Mouse (Mus musculus) brain, embryonic 14.5 days (tissue): ENCODE data around the gene Efr3b. TPM values are rescaled to one million over a fixed set of nuclear protein-coding genes. Genes with fewer than 3 reads are reported as not detected.
A peak's percentile ranks its signal among the peaks of the same experiment; 100 is the strongest.
"Not testable (repeated sequence)": the region's sequence is repeated elsewhere in the genome, so short reads cannot be mapped to it uniquely, and the experiment has no call there.

Source experiments
- DNase-seq: peaks from one replicate; pipeline ENCODE4 v3.0.0-alpha.2; 2011; ENCODE audit warnings: low read depth
- CTCF ChIP-seq: fragments of 200-500 bp; IDR thresholded peaks from 2 replicates; pipeline ENCODE4 v1.5.1; 2012; ENCODE audit warnings: inconsistent platforms, mild to moderate bottlenecking, moderate library complexity, borderline replicate concordance; ENCODE audit not compliant: insufficient read depth, insufficient read length; ENCODE audit errors: extremely low read depth
- POLR2A ChIP-seq: fragments of 200-500 bp; IDR thresholded peaks from 2 replicates; pipeline ENCODE4 v1.6.1; 2012; ENCODE audit warnings: mild to moderate bottlenecking, inconsistent platforms, borderline replicate concordance; ENCODE audit not compliant: poor library complexity, insufficient read depth, insufficient read length, severe bottlenecking; ENCODE audit errors: extremely low read depth
- polyA plus RNA-seq: library from polyadenylated mRNA; depleted of rRNA; stranded (reverse); fragments of >200 nt; gene quantifications from 2 replicates; pipeline ENCODE4 v1.2.3, GENCODE M21; 2012

Efr3b gene
- polyA plus RNA-seq, 1 experiment, result 65.6 TPM

DNA sequence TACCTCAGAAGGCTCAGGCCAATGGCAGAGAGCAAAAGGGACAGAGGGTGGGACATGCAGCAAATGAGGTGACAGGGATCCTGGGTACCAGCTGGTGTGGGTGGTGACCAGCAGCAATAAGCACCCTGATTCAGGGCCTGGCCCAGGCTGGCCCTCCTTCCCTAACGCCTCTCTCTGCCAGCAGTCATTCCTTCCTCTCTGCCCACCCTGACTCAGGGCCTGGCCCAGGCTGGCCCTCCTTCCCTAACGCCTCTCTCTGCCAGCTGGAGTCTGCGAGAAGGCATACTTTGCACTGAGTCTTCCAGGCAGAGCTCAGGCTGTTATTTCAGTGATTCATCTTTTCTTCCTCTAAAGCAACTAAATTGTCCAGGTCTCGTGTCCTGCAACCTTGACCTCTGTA is 31.5 kb downstream of the Efr3b start:
- no peak for TF ChIP-seq CTCF
- TF ChIP-seq POLR2A, result no peak
- peak; percentile 31 for DNase-seq

DNA sequence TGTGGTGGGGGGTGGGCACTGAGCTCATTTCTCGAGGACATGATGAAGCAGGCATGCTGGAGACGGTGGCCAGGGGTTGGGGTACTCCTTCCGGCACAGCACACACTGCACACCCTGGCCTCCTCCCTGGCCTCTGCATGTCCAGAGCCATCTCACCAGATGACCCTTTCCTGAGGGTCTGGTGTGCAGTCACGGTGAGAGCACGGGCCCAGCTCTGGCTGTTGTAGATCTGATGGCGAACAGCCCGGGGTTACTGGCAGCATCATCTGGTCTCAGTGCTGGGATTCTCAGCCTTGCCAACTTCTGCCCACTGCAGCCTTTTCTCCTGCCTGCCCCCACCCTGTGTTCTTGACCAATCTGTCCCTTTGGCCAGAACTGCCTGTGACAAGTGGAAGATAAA is 32.6 kb downstream of the Efr3b start:
- no peak for TF ChIP-seq CTCF
- no peak for TF ChIP-seq POLR2A
- no peak for DNase-seq

DNA sequence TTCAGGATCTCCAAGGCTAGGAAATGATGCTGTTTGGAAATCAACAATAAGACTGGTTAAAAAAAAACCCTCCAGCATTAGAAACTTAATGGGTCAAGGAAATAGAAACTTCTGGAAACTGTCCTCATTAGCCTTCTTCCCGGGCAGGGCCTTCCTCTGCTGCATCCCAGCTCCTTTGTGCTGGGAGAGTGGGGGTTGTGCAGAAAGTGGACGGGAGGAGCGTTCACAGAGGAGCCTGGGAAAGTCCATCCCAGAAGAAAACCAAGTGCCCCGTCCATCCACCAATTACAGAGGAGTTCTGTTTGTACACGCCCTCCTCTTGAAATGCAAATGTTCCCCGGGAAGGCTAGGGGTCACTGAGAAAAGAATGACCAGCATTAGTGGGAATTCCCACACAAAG is 34.1 kb downstream of the Efr3b start:
- TF ChIP-seq CTCF (no peak), POLR2A (no peak)
- DNase-seq, result peak; percentile 47

DNA sequence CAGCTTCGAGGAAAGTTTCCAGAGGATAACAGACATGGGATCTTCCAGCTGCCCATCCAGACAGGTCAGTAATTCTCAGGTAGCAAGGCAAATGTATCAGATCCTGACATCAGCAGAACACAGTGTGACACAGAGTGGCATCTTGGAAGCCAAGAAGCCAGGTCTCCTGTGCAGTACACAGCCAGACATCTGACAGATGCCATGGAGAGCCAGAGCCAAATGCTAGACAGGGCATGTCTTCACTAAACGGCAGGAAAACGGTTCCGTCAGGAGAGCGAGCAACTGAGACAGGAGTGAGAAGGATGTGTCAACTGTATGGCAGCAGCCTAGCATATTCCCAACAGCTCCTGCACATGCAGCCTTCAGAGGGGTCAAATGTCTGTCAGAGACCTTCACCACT is 38.3 kb downstream of the Efr3b start:
- TF ChIP-seq POLR2A (no peak), CTCF (no peak)
- DNase-seq, result no peak

DNA sequence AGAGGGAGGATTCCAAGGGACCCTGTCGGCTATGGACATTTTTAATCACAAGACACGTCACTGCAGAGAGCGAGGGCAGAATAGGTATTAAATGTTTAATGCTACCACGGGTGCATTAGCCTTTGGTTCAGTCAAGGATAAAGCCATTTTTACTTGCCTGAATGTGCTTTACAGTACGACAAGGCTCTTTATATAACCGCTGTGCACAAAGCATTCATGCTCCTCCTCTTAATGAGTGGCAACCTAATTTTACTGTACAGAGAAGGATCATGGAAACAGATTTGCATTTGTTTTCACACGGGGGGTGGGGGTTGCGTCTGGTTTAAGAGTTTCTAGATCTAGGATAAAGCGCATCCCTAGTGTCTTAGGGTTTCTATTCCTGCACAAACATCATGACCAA is 42.0 kb downstream of the Efr3b start:
- no peak for DNase-seq
- TF ChIP-seq CTCF (no peak), POLR2A (no peak)

DNA sequence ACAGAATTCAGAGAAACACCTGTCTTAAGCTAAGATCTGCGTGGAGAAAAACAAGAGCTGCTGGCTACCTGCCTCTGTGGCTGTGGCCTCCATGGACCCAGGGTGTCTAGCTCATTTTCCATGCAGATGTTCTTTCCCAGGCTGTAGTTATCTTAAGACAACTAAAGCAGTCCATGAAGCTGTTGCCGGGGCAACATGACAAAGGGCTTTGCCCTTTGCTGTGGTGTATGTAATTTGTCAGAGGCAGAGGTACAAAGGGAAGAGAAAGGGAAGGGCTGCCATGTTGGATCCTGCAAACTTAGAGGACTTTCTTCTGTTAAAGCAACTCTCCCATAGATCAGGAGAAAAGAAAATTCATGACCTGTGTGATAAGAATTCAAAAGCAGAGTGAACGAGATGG is 47.7 kb downstream of the Efr3b start:
- no peak for TF ChIP-seq POLR2A
- no peak for TF ChIP-seq CTCF
- DNase-seq, result no peak

DNA sequence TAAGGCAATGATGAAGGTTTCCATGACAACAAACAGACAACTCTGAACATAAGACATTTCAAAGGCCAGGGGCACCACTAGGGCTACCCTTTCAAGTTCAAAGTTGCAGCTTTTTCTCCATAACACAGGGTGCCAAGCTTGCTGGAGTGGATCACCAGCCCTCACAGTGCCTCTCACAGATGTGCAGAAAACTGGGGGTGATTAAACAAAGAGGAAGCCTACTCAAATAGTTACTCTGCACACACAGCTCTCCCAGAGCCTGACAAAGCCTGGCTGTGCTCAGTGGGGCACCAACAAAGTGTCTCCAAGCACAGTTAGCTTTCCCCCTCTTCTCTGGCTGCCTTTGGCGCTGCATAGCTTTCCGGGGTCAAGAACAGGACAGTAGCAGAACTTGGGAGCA is 48.8 kb downstream of the Efr3b start:
- TF ChIP-seq POLR2A (no peak), CTCF (no peak)

DNA sequence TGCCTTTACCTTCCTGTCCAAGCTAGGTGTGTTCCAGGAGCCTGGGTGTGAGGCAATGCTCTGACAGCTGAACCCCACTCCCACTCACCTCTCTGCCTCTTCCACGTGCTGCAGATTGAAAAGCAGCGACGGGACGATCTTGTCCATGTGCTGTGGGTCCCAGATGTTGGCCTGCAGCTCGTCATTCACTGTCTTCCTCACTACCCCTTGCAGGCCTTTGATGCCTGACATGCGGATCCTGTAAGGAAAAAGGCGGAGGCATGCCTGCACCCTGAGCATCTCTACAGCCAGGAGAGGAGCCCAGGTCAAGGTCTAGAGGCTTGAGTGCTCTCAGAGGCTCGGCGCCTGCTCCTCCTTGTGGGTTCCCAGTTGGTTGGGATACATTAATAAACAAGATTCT is 54.3 kb downstream of the Efr3b start:
- DNase-seq, result no peak
- TF ChIP-seq POLR2A (no peak), CTCF (no peak)

More for the DNA sequence above, 48.8 kb downstream of the Efr3b start:
- peak; percentile 24 for DNase-seq

DNA sequence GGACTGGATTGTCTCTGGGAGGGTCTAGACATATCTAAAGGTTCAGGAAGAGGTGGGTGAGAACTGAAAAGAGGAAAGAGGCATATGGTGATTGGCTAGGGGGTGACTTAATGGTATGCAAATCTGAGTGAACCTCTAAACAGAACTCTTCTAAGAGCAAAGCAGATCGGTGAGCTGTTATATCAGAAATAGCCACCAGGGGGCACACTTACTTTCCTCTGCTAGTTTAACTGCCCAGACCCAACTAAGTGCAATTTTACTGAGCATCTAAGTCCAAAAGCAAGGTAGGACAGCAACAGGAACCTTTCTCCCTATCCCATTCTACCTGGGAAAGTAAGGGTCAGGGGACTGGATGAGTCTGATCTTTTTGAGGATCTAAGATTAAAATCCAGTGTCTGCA is 55.0 kb downstream of the Efr3b start:
- TF ChIP-seq CTCF, result peak; percentile 72
- TF ChIP-seq POLR2A, result no peak
- peak; percentile 87 for DNase-seq

DNA sequence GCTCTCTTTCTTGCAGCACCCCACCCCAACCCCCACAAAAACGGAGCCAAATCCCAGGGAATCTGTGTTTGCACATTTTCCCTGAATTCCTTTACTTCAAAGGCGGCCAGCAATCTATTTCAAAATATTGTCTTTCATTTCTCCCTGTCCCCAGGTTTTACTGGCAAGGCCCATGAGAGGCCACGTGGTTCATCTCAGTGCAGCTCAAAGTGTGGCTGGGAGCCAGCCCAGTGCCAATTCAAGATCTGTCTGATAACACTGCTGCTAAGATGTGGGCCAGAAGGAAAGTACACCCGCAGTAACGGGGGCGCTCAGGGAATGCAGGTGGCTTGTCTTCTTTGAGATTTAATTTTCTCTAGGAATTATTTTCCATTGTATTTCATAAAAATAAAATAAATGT is 56.5 kb downstream of the Efr3b start:
- TF ChIP-seq CTCF (no peak), POLR2A (no peak)
- peak; percentile 77 for DNase-seq

DNA sequence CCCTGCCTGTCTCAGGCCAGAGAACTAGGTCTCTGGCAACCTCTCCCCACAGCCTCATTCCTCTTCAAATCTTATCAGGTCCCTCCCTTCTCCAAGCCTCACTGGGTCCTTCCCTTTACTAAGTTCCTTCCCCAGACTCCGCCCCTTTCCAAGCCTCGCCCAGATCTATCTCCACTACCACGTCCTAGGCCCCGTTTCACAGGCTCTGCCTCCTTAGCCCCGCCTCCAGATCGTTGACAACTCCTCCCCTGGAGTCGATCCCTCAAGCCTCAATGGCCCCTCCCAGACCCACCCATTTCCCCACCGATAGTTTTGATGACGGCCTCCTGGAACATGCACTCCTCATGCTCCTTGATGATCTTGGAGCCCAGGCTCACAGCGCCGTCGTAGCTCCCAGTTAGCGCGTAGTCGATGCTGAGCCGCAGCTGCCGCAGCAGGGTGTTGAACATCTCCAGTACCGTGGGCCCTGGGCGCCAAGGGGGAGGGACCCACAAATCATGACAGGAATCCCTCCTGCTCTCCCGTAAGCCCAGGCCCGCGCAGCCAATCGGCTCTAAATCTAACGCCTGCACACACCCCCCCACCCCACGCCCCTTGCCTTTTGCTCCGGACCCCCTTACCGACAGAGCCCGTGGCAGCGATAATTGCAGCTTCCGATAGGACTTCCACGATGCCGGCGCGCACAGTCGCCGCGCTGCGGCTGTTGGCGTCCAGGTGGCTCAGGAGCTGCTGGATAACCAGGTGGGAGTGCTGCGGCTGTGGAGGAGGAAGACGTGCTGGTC is 57.2 kb downstream of the Efr3b start:
- TF ChIP-seq CTCF, result no peak
- DNase-seq, result peak; percentile 90

DNA sequence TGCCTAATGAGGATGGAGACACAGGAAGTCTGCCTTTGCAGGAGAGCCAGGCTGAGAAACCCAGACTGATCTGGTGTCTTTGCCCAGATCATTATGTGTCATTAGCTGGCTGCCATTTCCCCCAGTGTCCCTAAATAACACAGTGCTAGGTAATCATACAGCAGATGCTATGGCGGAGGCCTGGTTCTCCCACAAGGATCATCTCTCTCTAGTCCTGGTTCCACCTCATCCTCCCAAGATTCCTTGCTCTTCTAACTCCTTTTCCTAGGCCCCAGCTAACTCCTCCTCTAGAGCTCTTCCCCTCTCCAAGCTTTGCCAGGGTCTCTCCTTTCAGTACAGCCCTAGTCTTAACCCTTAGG is 57.7 kb downstream of the Efr3b start:
- TF ChIP-seq POLR2A (no peak), CTCF (no peak)
- no peak for DNase-seq

DNA sequence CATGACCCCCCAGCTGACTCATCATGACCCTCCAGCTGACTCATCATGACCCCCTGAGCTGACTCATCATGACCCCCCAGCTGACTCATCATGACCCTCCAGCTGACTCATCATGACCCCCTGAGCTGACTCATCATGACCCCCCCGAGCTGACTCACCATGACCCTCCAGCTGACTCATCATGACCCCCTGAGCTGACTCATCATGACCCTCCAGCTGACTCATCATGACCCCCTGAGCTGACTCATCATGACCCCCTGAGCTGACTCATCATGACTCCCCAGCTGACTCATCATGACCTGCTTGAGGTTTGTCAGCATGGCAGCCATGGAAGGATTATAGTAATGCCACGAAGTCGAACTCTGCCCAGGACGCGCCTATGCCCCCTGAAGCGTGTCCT is 65.5 kb downstream of the Efr3b start:
- not testable (repeated sequence) for DNase-seq
